Mouse (Mus musculus) limb, embryonic 11.5 days (tissue): ENCODE data around the gene Olfr1360. TPM values are rescaled to one million over a fixed set of nuclear protein-coding genes. Genes with fewer than 3 reads are reported as not detected.

ENCODE experiments used
- ATAC-seq: fragments of 200-750 bp; cut with Nextera tagmentation; 2 replicates; pipeline ENCODE4 v1.8.0; 2017; ENCODE audit warnings: low read depth; ENCODE audit not compliant: insufficient number of reproducible peaks, low FRiP score, low TSS enrichment
- DNase-seq: peaks from one replicate; pipeline ENCODE4 v3.0.0-alpha.2; 2015; ENCODE audit warnings: low spot score
- H3K27ac ChIP-seq: fragments of 300-500 bp; sonication (generic); replicated peaks from 2 replicates; pipeline ENCODE4 v1.5.1; 2014; ENCODE audit warnings: low read depth, mild to moderate bottlenecking, low read length
- H3K27me3 ChIP-seq: fragments of 300-500 bp; sonication (generic); 2 replicates; pipeline ENCODE4 v1.6.1; 2014; ENCODE audit warnings: mild to moderate bottlenecking, low read length, mixed read lengths; ENCODE audit not compliant: control insufficient read depth, insufficient read depth
- H3K36me3 ChIP-seq: fragments of 300-500 bp; sonication (generic); 2 replicates; pipeline ENCODE4 v1.6.1; 2014; ENCODE audit warnings: mild to moderate bottlenecking, low read length, moderate library complexity, mixed read lengths; ENCODE audit not compliant: control insufficient read depth, insufficient read depth
- H3K4me1 ChIP-seq: fragments of 300-500 bp; sonication (generic); 2 replicates; pipeline ENCODE4 v1.6.1; 2014; ENCODE audit warnings: low read length, mixed read lengths; ENCODE audit not compliant: control insufficient read depth, insufficient read depth
- H3K4me2 ChIP-seq: fragments of 300-500 bp; sonication (generic); 2 replicates; pipeline ENCODE4 v1.6.1; 2014; ENCODE audit warnings: low read depth, mild to moderate bottlenecking, moderate library complexity; ENCODE audit not compliant: severe bottlenecking
- H3K4me3 ChIP-seq: fragments of 300-500 bp; sonication (generic); 2 replicates; pipeline ENCODE4 v1.5.1; 2014; ENCODE audit warnings: low read depth, low read length
- H3K9ac ChIP-seq: fragments of 300-500 bp; sonication (generic); 2 replicates; pipeline ENCODE4 v1.6.1; 2014; ENCODE audit warnings: mild to moderate bottlenecking, low read length
- H3K9me3 ChIP-seq: fragments of 300-500 bp; sonication (generic); 2 replicates; pipeline ENCODE4 v1.6.1; 2016; ENCODE audit warnings: low read length; ENCODE audit not compliant: control insufficient read depth
- WGBS: fragments of 180-500 bp; shearing (Covaris S2); extraction: QIAGEN DNeasy Blood & Tissue Kit; methylation state at CpG from one replicate; pipeline ENCODE4 v1.1.7; 2014; 5-methylcytosine and 5-hydroxymethylcytosine counted together
- microRNA-seq: library from miRNA; unstranded; fragments of <30 nt; microRNA quantifications from one replicate; pipeline ENCODE4, GENCODE M21; 2016
- polyA plus RNA-seq: library from polyadenylated mRNA; unstranded; fragments of >200 nt; fragmentation: Nextera tagmentation; extraction: Ambion mirVana; gene quantifications from 2 replicates; pipeline ENCODE4 v1.2.1, GENCODE M21; 2014

Gene Olfr1360
- polyA plus RNA-seq, 1 experiment from 2014 or later, result not detected

DNA sequence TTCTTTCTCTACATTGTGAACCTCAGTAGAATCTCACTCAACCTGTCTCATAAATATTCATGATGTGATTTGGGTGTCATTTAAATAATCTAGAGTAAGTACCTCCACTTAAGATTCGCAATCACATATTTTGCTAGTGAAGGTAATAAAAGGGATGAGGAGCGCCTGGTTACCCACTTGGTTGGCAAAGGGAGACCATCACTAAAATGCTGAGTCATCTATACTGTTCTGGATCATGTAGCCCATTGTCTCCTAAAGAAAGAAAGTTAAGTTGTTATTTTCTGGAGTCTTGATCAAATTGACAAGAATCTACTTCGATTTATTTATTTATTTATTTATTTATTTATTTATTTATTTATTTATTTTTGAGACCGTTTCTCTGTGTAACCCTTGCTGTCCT is 29.5 kb upstream of the Olfr1360 start:
- H3K27me3 ChIP-seq, result no peaks in the 10 kb centered on the region
- WGBS, result 76% methylated on average over 4 of the region's 4 CpGs
- no peaks in the 10 kb centered on the region for H3K4me1 ChIP-seq
- no peaks in the 10 kb centered on the region for H3K36me3 ChIP-seq
- H3K4me2 ChIP-seq, result no peak overlapping the region
- no peak overlapping the region for H3K9ac ChIP-seq
- no peaks in the 10 kb centered on the region for H3K9me3 ChIP-seq
- no peak for DNase-seq
- no peak overlapping the region for H3K27ac ChIP-seq
- no peak for ATAC-seq
- no peak overlapping the region for H3K4me3 ChIP-seq

GRCm38 (mm10) chr13:21697811-21698210 is 20.6 kb upstream of the Olfr1360 start, which contains the start of gene Olfr1359:
Gene Olfr1359, plus strand, starts transcription at chr13:21698111.
- Histone ChIP-seq H3K4me1 (no peaks in the 10 kb centered on the region), H3K27ac (no peak within 1 kb of the TSS), H3K9me3 (no peaks in the 10 kb centered on the region), H3K4me3 (no peak within 1 kb of the TSS), H3K36me3 (no peaks in the 10 kb centered on the region), H3K4me2 (no peak within 1 kb of the TSS), H3K9ac (no peak within 1 kb of the TSS), H3K27me3 (no peaks in the 10 kb centered on the region)
- no peak for ATAC-seq
- DNase-seq, result no peak

GRCm38 (mm10) chr13:21663286-21663685 is 13.9 kb downstream of the Olfr1360 start, which contains the start of gene Olfr1361:
Gene Olfr1361, minus strand, starts transcription at chr13:21663386.
- H3K27ac ChIP-seq, result no peak within 1 kb of the TSS
- ATAC-seq (no peak), DNase-seq (no peak)
- 48% methylated on average over 2 of the region's 2 CpGs for WGBS
- H3K4me2 ChIP-seq, result no peak within 1 kb of the TSS
- no peak within 1 kb of the TSS for H3K9ac ChIP-seq
- no peaks in the 10 kb centered on the region for H3K27me3 ChIP-seq
- H3K36me3 ChIP-seq, result no peaks in the 10 kb centered on the region
- no peak within 1 kb of the TSS for H3K4me3 ChIP-seq
- H3K9me3 ChIP-seq, result no peaks in the 10 kb centered on the region
- H3K4me1 ChIP-seq, result no peaks in the 10 kb centered on the region

DNA sequence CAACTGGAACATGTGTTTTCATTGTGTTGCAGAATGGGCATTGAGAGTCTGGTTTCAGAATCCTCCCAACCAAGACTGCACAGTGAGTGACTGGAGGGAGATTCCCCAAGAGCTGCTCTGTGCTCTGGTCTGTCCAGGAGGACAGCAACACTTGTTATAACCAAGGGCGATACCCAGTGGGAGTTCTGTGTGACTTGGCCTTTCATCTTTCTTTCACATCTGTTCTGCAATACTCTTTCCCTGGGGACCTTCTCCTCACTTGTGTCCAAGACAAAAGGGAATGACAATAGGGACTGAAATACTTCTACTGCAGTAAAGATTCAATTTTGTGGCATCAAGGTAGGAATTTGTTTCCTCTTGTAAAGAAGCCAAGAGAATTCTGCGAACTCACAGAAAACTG is 34.8 kb downstream of the Olfr1360 start, which contains the start of gene Olfr11:
TSS of gene Olfr11 (minus strand) at position 101 of the 400 bp plus-strand sequence.
- DNase-seq (no peak), ATAC-seq (no peak)
- H3K4me1 ChIP-seq, result no peaks in the 10 kb centered on the region
- no peak within 1 kb of the TSS for H3K4me3 ChIP-seq
- H3K27ac ChIP-seq, result no peak within 1 kb of the TSS
- no peak within 1 kb of the TSS for H3K9ac ChIP-seq
- no peak within 1 kb of the TSS for H3K4me2 ChIP-seq
- H3K9me3 ChIP-seq, result no peaks in the 10 kb centered on the region
- no peaks in the 10 kb centered on the region for H3K36me3 ChIP-seq
- no peaks in the 10 kb centered on the region for H3K27me3 ChIP-seq
- WGBS, result 86% methylated on average over 2 of the region's 2 CpGs

Small RNA genes lying within 50 kb of the gene (microRNA-seq; reads per million reads assigned to microRNA genes)
- gene Gm44357 (not detected), gene Gm44367 (not detected)

Other genes starting within 250 kb of the Olfr1360 start
- gene Pgbd1, start 236.3 kb downstream of the Olfr1360 start, polyA plus RNA-seq, result 5.4 and 5.7 TPM in 2 replicates
- 22.0 and 25.6 TPM in 2 replicates for gene Zscan26, start 223.7 kb downstream of the Olfr1360 start, polyA plus RNA-seq
- gene Nkapl, start 208.9 kb downstream of the Olfr1360 start, polyA plus RNA-seq, result 2.5 and 2.8 TPM in 2 replicates
- 2.5 and 2.9 TPM in 2 replicates for gene Zkscan4, start 198.5 kb downstream of the Olfr1360 start, polyA plus RNA-seq
- 0.67 TPM in 1 of 2 replicates, not detected in the other for gene Gm10065, start 198.0 kb downstream of the Olfr1360 start, polyA plus RNA-seq
- gene AK157302, start 182.2 kb downstream of the Olfr1360 start, polyA plus RNA-seq, result 0.24 and 0.35 TPM in 2 replicates
- 2.5 and 4.0 TPM in 2 replicates for gene Gm11273, start 176.0 kb downstream of the Olfr1360 start, polyA plus RNA-seq
- 9.6 and 13.1 TPM in 2 replicates for gene Zkscan8, start 146.3 kb downstream of the Olfr1360 start, polyA plus RNA-seq
- gene Olfr1366, start 134.6 kb downstream of the Olfr1360 start, polyA plus RNA-seq, result 0.09 and 0.21 TPM in 2 replicates
- gene Olfr1535, start 117.5 kb downstream of the Olfr1360 start, polyA plus RNA-seq, result 0.05 TPM in 1 of 2 replicates, not detected in the other
- not detected in 2 replicates for gene Olfr1364, start 95.6 kb downstream of the Olfr1360 start, polyA plus RNA-seq
- not detected in 2 replicates for gene Olfr1362, start 63.4 kb downstream of the Olfr1360 start, polyA plus RNA-seq
- gene Olfr11, start 34.9 kb downstream of the Olfr1360 start, polyA plus RNA-seq, result not detected in 2 replicates
- not detected in 2 replicates for gene Olfr1361, start 14.0 kb downstream of the Olfr1360 start, polyA plus RNA-seq
- not detected in 2 replicates for gene Olfr1359, start 20.7 kb upstream of the Olfr1360 start, polyA plus RNA-seq
- 2.2 and 2.9 TPM in 2 replicates for gene Hist1h2bl, start 38.7 kb upstream of the Olfr1360 start, polyA plus RNA-seq
- gene Hist1h2ai, start 39.0 kb upstream of the Olfr1360 start, polyA plus RNA-seq, result 16.9 and 20.4 TPM in 2 replicates
- 13.2 and 15.5 TPM in 2 replicates for gene Hist1h3h, start 40.3 kb upstream of the Olfr1360 start, polyA plus RNA-seq
- 7.6 and 9.2 TPM in 2 replicates for gene Hist1h2bm, start 44.6 kb upstream of the Olfr1360 start, polyA plus RNA-seq
- gene Hist1h4j, start 57.7 kb upstream of the Olfr1360 start, polyA plus RNA-seq, result 1.1 and 1.7 TPM in 2 replicates
- 3.4 and 7.1 TPM in 2 replicates for gene Hist1h4k, start 73.1 kb upstream of the Olfr1360 start, polyA plus RNA-seq
- 6.1 and 9.4 TPM in 2 replicates for gene Hist1h2ak, start 76.4 kb upstream of the Olfr1360 start, polyA plus RNA-seq
- 1.8 and 2.6 TPM in 2 replicates for gene Hist1h2bn, start 76.7 kb upstream of the Olfr1360 start, polyA plus RNA-seq
- gene Hist1h1b, start 103.2 kb upstream of the Olfr1360 start, polyA plus RNA-seq, result 20.0 and 21.2 TPM in 2 replicates
- 294 and 298 TPM in 2 replicates for gene Hist1h3i, start 106.0 kb upstream of the Olfr1360 start, polyA plus RNA-seq
- gene Hist1h2an, start 109.8 kb upstream of the Olfr1360 start, polyA plus RNA-seq, result 7.5 and 10.7 TPM in 2 replicates
- 1.7 and 4.9 TPM in 2 replicates for gene Hist1h2bp, start 110.1 kb upstream of the Olfr1360 start, polyA plus RNA-seq
- gene Hist1h2bq, start 132.8 kb upstream of the Olfr1360 start, polyA plus RNA-seq, result 21.3 and 25.2 TPM in 2 replicates
- gene Hist1h2ao, start 133.1 kb upstream of the Olfr1360 start, polyA plus RNA-seq, result 2.5 and 3.6 TPM in 2 replicates
- not detected in 2 replicates for gene Hist1h4m, start 134.3 kb upstream of the Olfr1360 start, polyA plus RNA-seq
- 11.8 and 15.0 TPM in 2 replicates for gene Hist1h4n, start 154.8 kb upstream of the Olfr1360 start, polyA plus RNA-seq
- 6,460 and 6,662 TPM in 2 replicates for gene Hist1h2ap, start 156.1 kb upstream of the Olfr1360 start, polyA plus RNA-seq
- 21.5 and 24.2 TPM in 2 replicates for gene Hist1h2br, start 156.3 kb upstream of the Olfr1360 start, polyA plus RNA-seq